Comparison of ENCODE assay signal across 9 mouse cellular contexts in genomic region chr6:142570046-142570770, GRCm38 (mm10). TPM values are rescaled to one million over a fixed set of nuclear protein-coding genes. Genes with fewer than 3 reads are reported as not detected.
DNase-seq lines count a peak whose midpoint lies in the region; ATAC-seq and TF ChIP-seq lines count a peak whose summit lies in the region.
"Had no signal": no experiment of that assay in that cellular context is flagged by ENCODE, and none has a peak within 500 bp of the region (broad histone marks: within the 10 kb centered on the region; RNA-seq: fewer than 3 reads in every experiment).

No protein-coding gene starts in this region.

- no peak for ATAC-seq in limb, embryonic 13.5 days (ENCODE audit: low FRiP score, low read depth)
- ATAC-seq in monocyte, adult 5-6 weeks (replicated peaks; ENCODE audit: insufficient number of reproducible peaks, low FRiP score, low TSS enrichment, poor library complexity, severe bottlenecking) = no peak

- peak overlapping the region; percentile 90 for H3K4me2 ChIP-seq in limb, embryonic 13.5 days (replicated peaks)

- DNase-seq in cerebellum, postnatal 14 days = peak; percentile 18 to 22
- DNase-seq in cerebellum, adult 9-11 months = no peak
- no peak for DNase-seq in spleen, adult 2 months (ENCODE audit: low read depth in 1 of 2, low spot score in 2 of 2)
- no peak for DNase-seq in spleen, postnatal 4 days (ENCODE audit: low spot score in 2 of 2)
- DNase-seq in retina, postnatal 1 day = peak; percentile 27
- DNase-seq in adrenal gland, adult 8-10 months = no peak

- H3K4me3 ChIP-seq in spleen, adult 2 months (ENCODE audit: extremely low read depth, insufficient read depth, insufficient read length) = peak overlapping the region; percentile 25
- H3K4me3 ChIP-seq in limb, embryonic 13.5 days = peak overlapping the region; percentile 50
- H3K4me3 ChIP-seq: myocyte had no signal

- TF ChIP-seq CTCF in spleen, adult 2 months (IDR thresholded peaks at IDR 0.05; ENCODE audit: extremely low read depth, insufficient read depth, insufficient read length, insufficient replicate concordance) = no peak

- H3K9ac ChIP-seq in limb, embryonic 13.5 days = no peak overlapping the region

- H3K4me1 ChIP-seq in spleen, adult 2 months (ENCODE audit: control insufficient read depth, insufficient read depth, insufficient read length) = no peaks in the 10 kb centered on the region
- H3K4me1 ChIP-seq in limb, embryonic 13.5 days = peaks cover 19% of the 10 kb centered on the region

- TF ChIP-seq POLR2A in spleen, adult 2 months (IDR thresholded peaks at IDR 0.05; ENCODE audit: low read depth, low read length) = no peak

- H3K9me3 ChIP-seq in limb, embryonic 13.5 days = no peaks in the 10 kb centered on the region

- H3K27me3 ChIP-seq in spleen, adult 2 months (ENCODE audit: control insufficient read depth, insufficient read depth, low read length) = peaks cover 11% of the 10 kb centered on the region; the same call in 1 of the 2 replicates
- peaks cover 77% of the 10 kb centered on the region for H3K27me3 ChIP-seq in limb, embryonic 13.5 days

- WGBS in spleen, adult 2 months = 21% methylated on average over 30 of the region's 30 CpGs
- 8% methylated on average over 30 of the region's 30 CpGs for WGBS in limb, embryonic 13.5 days

- no peak overlapping the region for H3K27ac ChIP-seq in spleen, adult 2 months (ENCODE audit: insufficient read depth, low read length)
- no peak overlapping the region for H3K27ac ChIP-seq in limb, embryonic 13.5 days

- H3K36me3 ChIP-seq in spleen, adult 2 months (ENCODE audit: control insufficient read depth, insufficient read depth, low read length) = no peaks in the 10 kb centered on the region
- no peaks in the 10 kb centered on the region for H3K36me3 ChIP-seq in limb, embryonic 13.5 days

RNA-seq across cellular contexts. Expression of gene Kcnj8, which starts 1.2 kb away (rescaled TPM):
- polyA plus RNA-seq in spleen, adult 2 months (2012; rRNA removed) = 12.0 and 12.8 TPM in 2 replicates
- polyA plus RNA-seq in limb, embryonic 13.5 days (2015; fragmentation: Nextera tagmentation; extraction: Ambion mirVana) = 4.5 and 5.9 TPM in 2 replicates
- 19.0 to 39.8 TPM (median 23.1 TPM) in 3 replicates for total RNA-seq in monocyte, adult 5-6 weeks (2017)
- total RNA-seq in adrenal gland, adult 8-10 months (2022) = 10 to 100 TPM in 2 of 4 experiments, 1 to 10 TPM in 2; 8.3 to 11.8 (median 10.1) TPM

Comparison
In these comparisons a context has a peak if more than half of its experiments do, and no peak if none do; other contexts are left out.
1. DNase-seq: peak in cerebellum, postnatal 14 days (2 of 2) and retina, postnatal 1 day (single experiment); none in cerebellum, adult 9-11 months (single experiment), spleen, adult 2 months (0 of 2), spleen, postnatal 4 days (0 of 2) and adrenal gland, adult 8-10 months (single experiment).